In the genomic region with DNA sequence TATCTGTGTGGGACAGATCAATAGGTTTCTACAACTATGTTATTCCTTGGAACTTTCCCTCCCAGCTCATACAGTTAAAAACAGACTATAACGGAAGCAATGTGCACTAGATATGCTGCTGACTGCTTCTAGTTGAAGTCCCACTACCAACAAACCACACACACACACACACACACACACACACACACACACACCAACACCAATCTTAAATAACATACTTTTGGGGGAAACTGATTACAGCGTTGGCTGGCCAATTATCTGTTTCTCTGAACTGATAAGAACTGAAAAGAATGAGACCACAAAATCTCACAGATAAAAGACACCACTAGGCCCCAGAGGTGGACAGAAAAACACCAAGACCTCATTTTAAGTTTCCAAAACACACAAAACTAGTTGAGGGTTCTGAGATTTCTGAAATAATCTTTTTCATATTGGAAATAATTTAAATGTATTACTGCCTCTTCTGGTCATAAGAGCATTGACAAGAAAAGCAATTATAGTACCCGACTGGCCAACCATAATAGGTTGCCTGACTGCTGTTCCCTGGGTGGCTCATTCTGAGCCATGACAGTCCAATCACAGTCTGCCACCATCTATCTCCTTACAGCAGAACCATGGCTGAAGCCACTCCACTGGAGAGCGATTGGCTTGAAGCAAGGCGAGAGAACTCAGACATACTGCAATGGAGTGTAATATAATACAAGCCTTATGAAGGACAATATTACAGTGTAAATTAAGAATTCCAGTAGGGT, we compare ENCODE assay signal across 35 mouse cellular contexts. TPM values are rescaled to one million over a fixed set of nuclear protein-coding genes. Genes with fewer than 3 reads are reported as not detected.
DNase-seq lines count a peak whose midpoint lies in the region; ATAC-seq lines count a peak whose summit lies in the region.
"Had no signal": no experiment of that assay in that cellular context is flagged by ENCODE, and none has a peak within 500 bp of the region (broad histone marks: within the 10 kb centered on the region; RNA-seq: fewer than 3 reads in every experiment).

No protein-coding gene starts in this region.

- no peak for ATAC-seq in heart, embryonic 15.5 days (replicated peaks; ENCODE audit: insufficient number of reproducible peaks, insufficient read depth, low FRiP score, low read depth)
- ATAC-seq in liver, embryonic 13.5 days (ENCODE audit: low read depth) = 0 out of 2 replicates have a peak, but pooled peaks have one; percentile 45
- ATAC-seq in megakaryocyte progenitor cell, adult 5-6 weeks (replicated peaks; ENCODE audit: poor library complexity) = peak; percentile 54
- ATAC-seq in erythroblast, adult 5-6 weeks (replicated peaks; ENCODE audit: low FRiP score, poor library complexity, severe bottlenecking) = no peak
- ATAC-seq: forebrain, embryonic 15.5 days; hindbrain, postnatal 0 days; inflammation-experienced regulatory T-cells, adult 6 months had no signal

- H3K4me3 ChIP-seq in heart, embryonic 15.5 days = no peak overlapping the region
- H3K4me3 ChIP-seq in liver, embryonic 13.5 days (replicated peaks) = no peak overlapping the region
- H3K4me3 ChIP-seq: forebrain, embryonic 15.5 days had no signal

- 61% methylated on average over 5 of the region's 5 CpGs for whole genome bisulfite sequencing in heart, embryonic 15.5 days
- WGBS in liver, embryonic 13.5 days (ENCODE audit: insufficient replicate concordance) = 30% methylated on average over 5 of the region's 5 CpGs

- no peaks in the 10 kb centered on the region for H3K27me3 ChIP-seq in heart, embryonic 15.5 days
- H3K27me3 ChIP-seq in liver, embryonic 13.5 days = no peaks in the 10 kb centered on the region
- H3K27me3 ChIP-seq: CH12.LX; forebrain, embryonic 15.5 days had no signal

- H3K27ac ChIP-seq in heart, embryonic 15.5 days = 0 out of 2 replicates have a peak overlapping the region, but pooled peaks have one; percentile 16
- no peak overlapping the region for H3K27ac ChIP-seq in liver, embryonic 13.5 days
- H3K27ac ChIP-seq: forebrain, embryonic 15.5 days; hindbrain, embryonic 14.5 days; hindbrain, postnatal 0 days had no signal

- DNase-seq in heart, postnatal 36 days = no peak
- DNase-seq in 416B (ENCODE audit: low read depth) = peak; percentile 70
- no peak for DNase-seq in liver, embryonic 13.5 days
- no peak for DNase-seq in testis, postnatal 14 days (ENCODE audit: low spot score)
- no peak for DNase-seq in cerebellum, adult 8-10 months
- DNase-seq: adrenal gland, adult 2 months; adrenal gland, postnatal 14 days; B cell, adult 2 months; cerebellum, adult 11 months; cerebellum, adult 2 months; cerebellum, postnatal 10 days; cerebellum, postnatal 36 days; gastrocnemius, postnatal 14 days; heart, adult 11 months; heart, postnatal 10 days; heart, postnatal 4 days had no signal

- no peak overlapping the region for H3K4me2 ChIP-seq in heart, embryonic 15.5 days
- no peak overlapping the region for H3K4me2 ChIP-seq in liver, embryonic 13.5 days
- H3K4me2 ChIP-seq: forebrain, embryonic 15.5 days; heart, embryonic 11.5 days; hindbrain, embryonic 14.5 days had no signal

- H3K9me3 ChIP-seq in heart, embryonic 15.5 days (replicated peaks) = no peaks in the 10 kb centered on the region
- H3K9me3 ChIP-seq in liver, embryonic 13.5 days (replicated peaks) = no peaks in the 10 kb centered on the region
- H3K9me3 ChIP-seq: forebrain, embryonic 15.5 days; G1E had no signal

- no peak overlapping the region for H3K9ac ChIP-seq in heart, embryonic 15.5 days
- H3K9ac ChIP-seq in liver, embryonic 13.5 days = no peak overlapping the region
- H3K9ac ChIP-seq: forebrain, embryonic 15.5 days; hindbrain, embryonic 14.5 days had no signal

- intact Hi-C loops in heart, postnatal 36 days (cut with DNase I) = no loop called here

- no peaks in the 10 kb centered on the region for H3K36me3 ChIP-seq in heart, embryonic 15.5 days
- no peaks in the 10 kb centered on the region for H3K36me3 ChIP-seq in liver, embryonic 13.5 days
- H3K36me3 ChIP-seq: forebrain, embryonic 15.5 days had no signal

- H3K4me1 ChIP-seq in heart, embryonic 15.5 days (replicated peaks) = peaks cover 5% of the 10 kb centered on the region; the same call in 1 of the 2 replicates
- H3K4me1 ChIP-seq in liver, embryonic 13.5 days (replicated peaks) = peaks cover 21% of the 10 kb centered on the region

RNA-seq across cellular contexts. Expression of gene Polk, which starts 5.4 kb away (rescaled TPM):
- 6.4 and 7.2 TPM in 2 replicates for polyA plus RNA-seq in heart, embryonic 15.5 days (2015; fragmentation: Nextera tagmentation; extraction: Ambion mirVana)
- total RNA-seq in heart, postnatal 36 days (2021) = 1 to 10 TPM; 4.5 to 5.6 TPM
- polyA plus RNA-seq in liver, embryonic 13.5 days (2015; fragmentation: Nextera tagmentation; extraction: Ambion mirVana) = 3.4 and 4.9 TPM in 2 replicates
- total RNA-seq in megakaryocyte progenitor cell, adult 5-6 weeks (2015) = 13.5 and 20.9 TPM in 2 replicates
- total RNA-seq in megakaryocyte progenitor cell, adult 5-6 weeks (2017) = 9.3 and 14.9 TPM in 2 replicates
- 0.58 and 5.6 TPM in 2 replicates for total RNA-seq in erythroblast, adult 5-6 weeks (2015; ENCODE audit: low replicate concordance)
- total RNA-seq in erythroblast, adult 5-6 weeks (2017; ENCODE audit: low replicate concordance) = 3.3 and 6.6 TPM in 2 replicates

RNA-seq across cellular contexts. Expression of gene Col4a3bp, which starts 5.4 kb away (rescaled TPM):
- polyA plus RNA-seq in heart, embryonic 15.5 days (2015; fragmentation: Nextera tagmentation; extraction: Ambion mirVana) = 8.3 and 8.4 TPM in 2 replicates
- 10 to 100 TPM; 38.9 to 39.8 TPM for total RNA-seq in heart, postnatal 36 days (2021)
- polyA plus RNA-seq in liver, embryonic 13.5 days (2015; fragmentation: Nextera tagmentation; extraction: Ambion mirVana) = 4.3 and 5.6 TPM in 2 replicates
- total RNA-seq in megakaryocyte progenitor cell, adult 5-6 weeks (2015) = 33.9 and 45.3 TPM in 2 replicates
- total RNA-seq in megakaryocyte progenitor cell, adult 5-6 weeks (2017) = 43.3 and 43.9 TPM in 2 replicates
- total RNA-seq in erythroblast, adult 5-6 weeks (2015; ENCODE audit: low replicate concordance) = 42.3 and 56.6 TPM in 2 replicates
- 45.4 and 57.6 TPM in 2 replicates for total RNA-seq in erythroblast, adult 5-6 weeks (2017; ENCODE audit: low replicate concordance)

RNA-seq across cellular contexts. Expression of gene Gm17622, which starts 46.5 kb away (rescaled TPM):
- polyA plus RNA-seq in heart, embryonic 15.5 days (2015; fragmentation: Nextera tagmentation; extraction: Ambion mirVana) = not detected in 2 replicates
- total RNA-seq in heart, postnatal 36 days (2021) = not detected
- not detected in 2 replicates for polyA plus RNA-seq in liver, embryonic 13.5 days (2015; fragmentation: Nextera tagmentation; extraction: Ambion mirVana)
- not detected in 2 replicates for total RNA-seq in megakaryocyte progenitor cell, adult 5-6 weeks (2015)
- not detected in 2 replicates for total RNA-seq in megakaryocyte progenitor cell, adult 5-6 weeks (2017)
- total RNA-seq in erythroblast, adult 5-6 weeks (2015; ENCODE audit: low replicate concordance) = not detected in 2 replicates
- total RNA-seq in erythroblast, adult 5-6 weeks (2017; ENCODE audit: low replicate concordance) = not detected in 2 replicates
- total RNA-seq: adrenal gland, adult 2 months; adrenal gland, postnatal 14 days; adrenal gland, postnatal 4 days; CH12.LX; G1E; gastrocnemius, adult 18-20 months; gastrocnemius, postnatal 14 days; gastrocnemius, postnatal 4 days; heart, adult 8-10 months; heart, postnatal 10 days; heart, postnatal 4 days; hindbrain, postnatal 0 days had no signal
- polyA plus RNA-seq: adrenal gland, adult 2 months; cerebellum, adult 2 months; embryonic facial prominence, embryonic 11.5 days; embryonic facial prominence, embryonic 14.5 days; forebrain, embryonic 11.5 days; forebrain, embryonic 15.5 days; G1E; heart, embryonic 11.5 days; heart, embryonic 14.5 days; hindbrain, embryonic 11.5 days; hindbrain, embryonic 14.5 days; hindbrain, postnatal 0 days; inflammation-experienced regulatory T-cells, adult 6 months had no signal

Comparison
In these comparisons a context has a peak if more than half of its experiments do, and no peak if none do; other contexts are left out.
1. ATAC-seq: peak in liver, embryonic 13.5 days (single experiment) and megakaryocyte progenitor cell, adult 5-6 weeks (single experiment); none in heart, embryonic 15.5 days (single experiment) and erythroblast, adult 5-6 weeks (single experiment).